Mouse (Mus musculus) testis, adult 2 months (tissue): ENCODE measurements around the gene Clec2h.

Experiments used
- CTCF ChIP-seq: fragments of 200-500 bp; IDR thresholded peaks from 2 replicates; pipeline ENCODE4 v1.5.1; 2012; ENCODE audit warnings: low read depth, mild to moderate bottlenecking, inconsistent platforms, low read length, moderate library complexity; ENCODE audit not compliant: control insufficient read depth, insufficient read depth, insufficient replicate concordance
- POLR2A ChIP-seq: fragments of 200-500 bp; IDR thresholded peaks from 2 replicates; pipeline ENCODE4 v1.6.1; 2012; ENCODE audit warnings: low read depth, mild to moderate bottlenecking, inconsistent platforms, low read length, moderate library complexity; ENCODE audit not compliant: control insufficient read depth

GRCm38 (mm10) chr6:128624425-128624824 lies 37.8 kb upstream of the Clec2h start:
- no peak for TF ChIP-seq POLR2A
- TF ChIP-seq CTCF = no peak
